Mouse (Mus musculus): ENCODE measurements around the gene AI854703. TPM values are rescaled to one million over a fixed set of nuclear protein-coding genes. Genes with fewer than 3 reads are reported as not detected.
"Not testable (repeated sequence)": the region's sequence is repeated elsewhere in the genome, so short reads cannot be mapped to it uniquely, and the experiment has no call there.

AI854703 gene
- polyA plus RNA-seq, 1 experiment from 2014 or later, result 1.6 TPM

DNA sequence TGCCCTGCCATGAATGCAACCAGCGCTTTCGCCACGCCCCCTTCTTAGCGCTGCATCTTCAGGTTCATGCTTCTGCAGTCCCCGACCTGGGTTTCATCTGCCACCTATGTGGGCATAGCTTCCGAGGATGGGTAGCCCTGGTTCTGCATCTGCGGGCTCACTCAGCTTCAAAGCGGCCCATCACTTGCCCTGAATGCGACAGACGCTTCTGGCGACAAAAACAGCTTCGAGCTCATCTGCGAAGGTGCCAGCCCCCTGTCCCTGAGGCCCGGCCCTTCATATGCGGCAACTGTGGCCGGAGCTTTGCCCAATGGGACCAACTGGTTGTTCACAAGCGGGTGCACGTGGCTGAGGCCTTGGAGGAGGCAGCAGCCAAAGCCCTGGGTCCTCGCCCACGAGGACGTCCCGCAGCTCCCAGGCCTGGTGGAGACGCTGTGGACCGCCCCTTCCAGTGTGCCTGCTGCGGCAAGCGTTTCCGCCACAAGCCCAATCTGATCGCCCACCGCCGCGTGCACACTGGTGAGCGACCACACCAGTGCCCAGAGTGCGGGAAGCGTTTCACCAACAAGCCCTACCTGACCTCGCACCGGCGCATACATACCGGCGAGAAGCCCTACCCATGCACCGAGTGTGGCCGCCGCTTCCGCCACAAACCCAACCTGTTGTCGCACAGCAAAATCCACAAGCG is 29.9 kb upstream of the AI854703 start:
- H3K36me3 ChIP-seq (replicated peaks), result peaks cover 51% of the 10 kb centered on the region
- 97% methylated on average over 45 of the region's 45 CpGs for WGBS
- no peak for ATAC-seq (ENCODE audit: low FRiP score)
- H3K4me2 ChIP-seq, result no peak overlapping the region
- H3K27ac ChIP-seq, result no peak overlapping the region
- H3K4me3 ChIP-seq (replicated peaks), result no peak overlapping the region
- peaks cover 27% of the 10 kb centered on the region for H3K4me1 ChIP-seq
- peaks cover 21% of the 10 kb centered on the region for H3K9me3 ChIP-seq
- H3K27me3 ChIP-seq, result no peaks in the 10 kb centered on the region
- H3K9ac ChIP-seq, result no peak overlapping the region

DNA sequence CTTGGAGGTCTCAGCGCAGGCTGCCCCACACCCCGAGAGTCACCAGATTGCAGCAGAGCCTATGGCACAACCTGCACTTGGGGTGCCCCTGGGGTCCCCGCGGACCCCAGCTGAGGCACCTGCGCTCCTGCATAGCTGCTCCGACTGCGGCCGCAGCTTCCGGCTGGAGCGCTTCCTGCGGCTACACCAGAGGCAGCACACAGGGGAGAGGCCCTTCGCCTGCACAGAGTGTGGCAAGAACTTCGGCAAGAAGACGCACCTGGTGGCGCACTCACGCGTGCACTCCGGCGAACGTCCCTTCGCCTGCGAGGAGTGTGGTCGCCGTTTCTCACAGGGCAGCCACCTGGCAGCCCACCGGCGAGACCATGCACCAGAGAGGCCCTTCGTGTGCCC is 29.3 kb upstream of the AI854703 start:
- Histone ChIP-seq H3K4me3 (replicated peaks) (no peak overlapping the region), H3K27ac (no peak overlapping the region), H3K36me3 (replicated peaks) (peaks cover 51% of the 10 kb centered on the region), H3K27me3 (no peaks in the 10 kb centered on the region), H3K4me1 (peaks cover 27% of the 10 kb centered on the region), H3K9me3 (peaks cover 21% of the 10 kb centered on the region), H3K4me2 (no peak overlapping the region), H3K9ac (no peak overlapping the region)
- ATAC-seq (ENCODE audit: low FRiP score), result no peak
- 95% methylated on average over 27 of the region's 27 CpGs for WGBS

DNA sequence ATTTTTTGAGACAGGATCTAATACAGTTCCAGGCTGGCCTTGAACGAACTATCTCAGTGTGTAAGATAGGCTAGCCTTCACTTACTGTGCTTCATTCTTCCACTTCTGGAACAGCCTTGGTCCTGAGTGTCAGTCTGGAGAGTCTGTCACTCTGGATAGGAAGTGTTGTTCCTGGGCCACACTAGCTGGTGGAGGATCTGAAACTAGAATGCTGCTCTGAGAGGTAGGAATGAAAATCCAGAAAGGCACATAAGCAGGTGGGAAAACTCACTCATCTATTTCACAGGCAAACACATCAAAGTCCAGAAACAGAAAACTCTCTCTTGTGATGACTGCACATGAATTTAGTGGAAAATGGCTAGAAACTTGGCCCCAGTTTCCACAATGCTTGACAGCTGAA is 26.0 kb upstream of the AI854703 start:
- Histone ChIP-seq H3K36me3 (replicated peaks) (peaks cover 46% of the 10 kb centered on the region), H3K4me2 (no peak overlapping the region), H3K9me3 (peaks cover 21% of the 10 kb centered on the region), H3K4me3 (replicated peaks) (no peak overlapping the region), H3K4me1 (peaks cover 18% of the 10 kb centered on the region), H3K9ac (no peak overlapping the region), H3K27ac (peak overlapping the region; percentile 85; the same call in 1 of the 2 replicates), H3K27me3 (no peaks in the 10 kb centered on the region)
- ATAC-seq (ENCODE audit: low FRiP score), result no peak
- WGBS, result 92% methylated on average over 1 of the region's 1 CpGs

DNA sequence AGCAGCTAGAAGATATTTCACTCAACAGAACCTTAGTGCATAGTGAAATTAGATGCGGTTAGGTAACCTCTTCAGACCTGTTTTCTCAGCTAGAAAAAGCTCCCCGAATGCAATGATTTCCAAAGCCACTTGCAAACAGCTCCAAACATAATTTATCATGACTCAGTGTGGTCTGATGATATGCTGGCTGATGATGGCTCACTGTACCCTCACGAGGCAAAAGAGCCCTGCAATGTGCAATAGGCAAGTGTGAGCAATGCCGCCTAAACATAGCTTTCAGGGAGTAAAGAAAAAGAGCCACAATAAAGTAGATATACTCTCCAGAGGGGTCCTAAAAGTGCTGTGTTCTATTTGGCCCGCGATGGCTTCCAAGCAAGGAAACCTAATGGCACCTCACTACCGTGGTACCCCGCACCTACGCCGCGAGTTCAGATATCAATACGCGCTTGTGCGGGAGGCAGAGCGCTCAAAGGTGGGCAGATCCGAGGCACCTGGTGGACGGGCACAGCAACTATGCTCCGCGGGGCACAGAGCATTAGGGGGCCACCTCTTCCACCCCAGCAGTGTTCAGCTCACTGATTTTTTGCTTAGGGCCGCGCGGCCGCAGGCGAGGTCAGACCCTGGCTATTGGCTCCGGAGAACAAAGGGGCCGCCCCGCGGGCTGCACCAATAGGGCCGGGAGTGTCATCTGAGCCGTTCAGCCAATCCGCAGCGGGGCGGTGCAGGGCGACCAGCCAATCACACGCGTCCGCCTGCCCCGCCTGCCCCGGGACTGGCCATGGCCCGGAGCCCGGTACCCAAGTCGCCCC is 25.1 kb upstream of the AI854703 start, which contains the start of gene Zfp775:
TSS of gene Zfp775 (plus strand) at position 793 of the 809 bp plus-strand sequence.
- peak within 1 kb of the TSS; percentile 85 for H3K27ac ChIP-seq
- H3K9ac ChIP-seq, result peak within 1 kb of the TSS; percentile 82
- H3K27me3 ChIP-seq, result no peaks in the 10 kb centered on the region
- ATAC-seq (ENCODE audit: low FRiP score), result peak; percentile 99
- peaks cover 37% of the 10 kb centered on the region for H3K36me3 ChIP-seq (replicated peaks)
- H3K4me1 ChIP-seq, result peaks cover 18% of the 10 kb centered on the region
- H3K4me2 ChIP-seq, result peak within 1 kb of the TSS; percentile 90
- 4% methylated on average over 42 of the region's 42 CpGs for WGBS
- peaks cover 15% of the 10 kb centered on the region for H3K9me3 ChIP-seq
- H3K4me3 ChIP-seq (replicated peaks), result peak within 1 kb of the TSS; percentile 72

DNA sequence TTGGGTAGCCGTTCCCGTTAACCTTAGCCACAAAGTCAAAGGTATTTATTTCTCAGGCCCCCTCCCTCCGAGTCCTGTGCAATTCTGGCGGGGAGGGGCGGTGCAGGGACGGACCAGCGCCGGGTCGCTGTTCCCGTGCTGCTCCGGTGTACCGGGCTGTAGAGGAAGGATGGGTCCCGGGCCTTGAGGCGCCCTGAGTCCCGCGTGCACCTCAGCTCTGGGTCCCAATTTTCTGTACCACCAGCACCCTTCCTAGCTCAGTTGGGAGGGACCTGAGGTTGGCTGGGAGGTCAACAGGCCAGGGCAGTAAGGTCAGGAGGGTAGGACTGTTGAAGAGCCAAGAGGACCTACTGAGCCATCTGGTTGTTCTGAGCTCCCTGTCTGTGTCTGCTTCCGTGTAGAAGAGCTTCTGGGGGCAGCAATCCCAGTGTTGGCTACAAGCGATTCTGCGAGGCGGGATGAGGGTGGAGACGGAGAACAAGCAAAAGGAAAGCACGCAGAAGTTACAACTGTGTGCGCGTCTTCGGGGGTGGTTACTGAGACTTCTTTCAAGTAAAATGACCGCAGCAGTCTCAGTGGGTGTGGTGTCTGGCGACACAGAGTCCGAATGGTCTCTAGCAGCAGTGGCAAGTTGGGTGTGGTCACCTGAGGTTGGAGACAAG is 24.4 kb upstream of the AI854703 start:
- H3K9me3 ChIP-seq, result peaks cover 7% of the 10 kb centered on the region
- WGBS, result 1% methylated on average over 28 of the region's 28 CpGs

DNA sequence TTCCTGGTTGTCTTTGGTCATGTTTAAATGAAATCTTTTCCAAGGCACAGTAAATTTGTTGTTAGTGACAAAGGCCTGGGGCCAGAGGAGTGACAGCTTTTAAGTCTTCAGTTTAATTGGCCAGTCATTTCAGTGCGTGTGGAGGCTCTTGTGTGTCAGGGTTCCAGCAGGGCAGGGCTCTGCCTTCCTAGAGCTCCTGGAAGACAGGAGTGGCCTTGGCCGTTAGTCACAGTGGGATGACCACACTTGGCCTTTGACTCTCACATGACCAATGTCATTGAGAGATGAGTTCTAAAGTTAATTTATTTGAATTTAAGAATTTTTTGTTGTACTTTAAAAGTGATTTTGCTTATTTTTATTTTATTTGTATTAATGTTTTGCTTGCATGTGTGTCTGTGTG is 18.4 kb upstream of the AI854703 start:
- Histone ChIP-seq H3K4me1 (no peaks in the 10 kb centered on the region; the same call in 1 of the 2 replicates), H3K27me3 (no peaks in the 10 kb centered on the region), H3K9me3 (no peaks in the 10 kb centered on the region), H3K36me3 (replicated peaks) (peaks cover 5% of the 10 kb centered on the region), H3K27ac (no peak overlapping the region), H3K4me2 (no peak overlapping the region), H3K4me3 (replicated peaks) (no peak overlapping the region), H3K9ac (no peak overlapping the region)
- ATAC-seq (ENCODE audit: low FRiP score), result no peak
- 71% methylated on average over 2 of the region's 2 CpGs for WGBS

More for the DNA sequence above, 24.4 kb upstream of the AI854703 start:
- Histone ChIP-seq H3K9ac (peak overlapping the region; percentile 82), H3K27ac (peak overlapping the region; percentile 80), H3K4me3 (replicated peaks) (peak overlapping the region; percentile 72), H3K4me2 (peak overlapping the region; percentile 90), H3K27me3 (no peaks in the 10 kb centered on the region), H3K36me3 (replicated peaks) (peaks cover 30% of the 10 kb centered on the region), H3K4me1 (peaks cover 18% of the 10 kb centered on the region)
- ATAC-seq (ENCODE audit: low FRiP score), result peak; percentile 84

DNA sequence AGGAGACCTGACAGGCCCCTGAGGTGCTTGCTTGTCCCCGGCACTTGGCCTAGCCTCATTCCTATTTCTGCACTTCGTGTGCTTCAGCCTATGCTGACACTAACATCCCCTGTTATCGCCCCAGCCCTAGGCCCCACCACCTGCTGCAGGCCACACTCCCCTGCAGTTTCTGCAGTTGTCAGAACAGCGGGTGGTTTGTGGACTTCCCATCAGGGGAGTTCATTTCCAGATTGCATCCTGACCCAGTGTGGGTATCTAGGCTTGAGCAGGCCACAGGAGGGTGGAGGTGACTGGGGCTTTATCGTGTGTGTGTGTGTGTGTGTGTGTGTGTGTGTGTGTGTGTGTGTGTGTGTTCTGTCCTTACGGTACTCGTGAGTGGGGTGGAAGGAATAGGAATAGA is 17.1 kb upstream of the AI854703 start:
- no peak overlapping the region for H3K4me3 ChIP-seq (replicated peaks)
- WGBS, result 78% methylated on average over 7 of the region's 7 CpGs
- no peak overlapping the region for H3K9ac ChIP-seq
- no peak for ATAC-seq (ENCODE audit: low FRiP score)
- H3K4me2 ChIP-seq, result no peak overlapping the region
- H3K9me3 ChIP-seq, result no peaks in the 10 kb centered on the region
- no peaks in the 10 kb centered on the region for H3K27me3 ChIP-seq
- H3K36me3 ChIP-seq (replicated peaks), result peaks cover 18% of the 10 kb centered on the region
- no peak overlapping the region for H3K27ac ChIP-seq
- H3K4me1 ChIP-seq, result no peaks in the 10 kb centered on the region; the same call in 1 of the 2 replicates

DNA sequence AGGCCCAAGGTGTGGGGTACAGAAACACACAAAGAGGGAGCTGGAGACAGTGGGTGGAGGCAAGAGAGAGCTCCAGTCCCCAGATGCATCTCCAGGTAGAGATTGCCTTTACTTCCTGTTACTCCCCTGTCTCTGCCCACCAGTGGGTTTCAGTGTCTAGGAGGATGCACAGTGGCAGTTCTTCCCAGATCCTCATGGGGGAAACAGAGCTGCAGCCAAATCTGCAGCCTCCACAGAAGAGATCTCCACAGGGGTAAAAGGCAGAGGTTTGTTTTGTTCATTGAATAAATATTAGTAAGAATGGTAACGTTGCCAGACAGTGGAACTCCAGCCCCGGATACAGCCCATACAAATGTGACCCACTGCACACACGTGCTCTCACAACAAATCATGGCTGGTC is 15.9 kb upstream of the AI854703 start:
- no peak overlapping the region for H3K4me3 ChIP-seq (replicated peaks)
- no peaks in the 10 kb centered on the region for H3K9me3 ChIP-seq
- no peak overlapping the region for H3K4me2 ChIP-seq
- H3K27me3 ChIP-seq, result no peaks in the 10 kb centered on the region
- peaks cover 24% of the 10 kb centered on the region for H3K36me3 ChIP-seq (replicated peaks)
- ATAC-seq (ENCODE audit: low FRiP score), result no peak
- 88% methylated on average over 3 of the region's 3 CpGs for WGBS
- no peaks in the 10 kb centered on the region; the same call in 1 of the 2 replicates for H3K4me1 ChIP-seq
- no peak overlapping the region for H3K27ac ChIP-seq
- no peak overlapping the region for H3K9ac ChIP-seq

DNA sequence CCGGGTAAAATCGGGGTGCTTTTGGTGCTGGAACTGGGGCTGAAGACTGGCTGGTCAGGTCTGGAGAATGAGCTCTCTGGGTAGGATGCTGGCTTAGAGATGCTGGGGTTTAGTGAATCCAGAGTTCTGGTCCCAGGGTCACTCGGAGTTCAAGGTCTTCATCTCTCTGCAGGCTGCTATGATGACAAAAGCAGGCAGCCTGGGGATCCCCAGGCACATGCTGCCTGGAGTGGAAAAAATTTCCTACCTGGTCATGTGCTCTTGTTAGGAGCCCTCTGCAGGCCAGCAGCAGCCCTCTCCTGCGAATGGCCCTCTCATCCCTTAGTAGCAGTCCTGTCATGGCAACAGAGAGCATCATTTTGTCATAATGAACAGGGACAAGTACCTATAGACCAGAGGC is 13.1 kb upstream of the AI854703 start:
- H3K9ac ChIP-seq, result no peak overlapping the region
- H3K4me3 ChIP-seq (replicated peaks), result no peak overlapping the region
- WGBS, result 90% methylated on average over 4 of the region's 4 CpGs
- no peaks in the 10 kb centered on the region for H3K27me3 ChIP-seq
- no peaks in the 10 kb centered on the region for H3K9me3 ChIP-seq
- H3K36me3 ChIP-seq (replicated peaks), result peaks cover 31% of the 10 kb centered on the region
- H3K4me2 ChIP-seq, result no peak overlapping the region
- ATAC-seq (ENCODE audit: low FRiP score), result no peak
- no peaks in the 10 kb centered on the region; the same call in 1 of the 2 replicates for H3K4me1 ChIP-seq
- H3K27ac ChIP-seq, result no peak overlapping the region

DNA sequence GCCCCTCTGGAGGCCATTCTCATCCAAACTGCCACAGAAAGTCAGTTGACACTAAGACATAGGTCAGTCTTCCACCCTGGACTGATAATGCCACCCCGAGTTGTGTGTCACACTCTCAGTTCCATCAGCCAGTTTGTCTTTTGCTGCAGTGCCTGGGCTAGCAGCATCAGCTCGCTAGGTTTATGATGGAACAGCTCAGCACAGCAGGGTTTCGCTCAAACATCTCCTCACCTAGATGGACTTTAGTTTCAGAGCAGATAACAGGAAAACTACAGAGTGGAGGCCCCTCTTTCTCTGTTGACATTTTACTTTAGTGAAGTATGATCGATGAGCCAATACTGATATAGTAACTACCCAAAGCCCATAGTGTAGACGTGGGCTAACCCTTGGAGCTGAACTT is 11.8 kb upstream of the AI854703 start:
- H3K27me3 ChIP-seq, result no peaks in the 10 kb centered on the region
- ATAC-seq (ENCODE audit: low FRiP score), result no peak
- H3K9ac ChIP-seq, result no peak overlapping the region
- no peaks in the 10 kb centered on the region for H3K9me3 ChIP-seq
- H3K36me3 ChIP-seq (replicated peaks), result peaks cover 38% of the 10 kb centered on the region
- no peaks in the 10 kb centered on the region for H3K4me1 ChIP-seq
- no peak overlapping the region for H3K4me3 ChIP-seq (replicated peaks)
- no peak overlapping the region for H3K27ac ChIP-seq
- no peak overlapping the region for H3K4me2 ChIP-seq
- 93% methylated on average over 5 of the region's 5 CpGs for WGBS

DNA sequence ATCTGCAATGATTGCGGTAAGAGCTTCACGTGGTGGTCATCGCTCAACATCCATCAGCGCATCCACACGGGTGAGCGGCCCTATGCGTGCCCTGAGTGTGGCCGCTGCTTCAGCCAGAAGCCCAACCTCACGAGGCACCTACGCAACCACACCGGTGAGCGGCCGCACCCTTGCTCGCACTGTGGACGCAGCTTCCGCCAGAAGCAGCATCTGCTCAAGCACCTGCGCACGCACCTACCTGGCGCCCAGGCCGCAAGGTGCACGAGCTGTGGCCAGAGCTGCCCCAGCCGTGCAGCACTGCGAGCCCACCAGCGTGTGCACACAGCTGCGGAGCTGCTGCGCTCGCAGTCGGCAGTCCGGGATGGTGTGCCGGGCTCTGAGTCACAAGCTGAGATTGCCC is 6.5 kb upstream of the AI854703 start:
- Histone ChIP-seq H3K27ac (no peak overlapping the region), H3K9me3 (no peaks in the 10 kb centered on the region), H3K4me1 (no peaks in the 10 kb centered on the region), H3K27me3 (peaks cover under 1% of the 10 kb centered on the region), H3K9ac (no peak overlapping the region), H3K36me3 (replicated peaks) (peaks cover 33% of the 10 kb centered on the region), H3K4me2 (no peak overlapping the region), H3K4me3 (replicated peaks) (no peak overlapping the region)
- ATAC-seq (ENCODE audit: low FRiP score), result no peak
- 94% methylated on average over 30 of the region's 30 CpGs for WGBS

DNA sequence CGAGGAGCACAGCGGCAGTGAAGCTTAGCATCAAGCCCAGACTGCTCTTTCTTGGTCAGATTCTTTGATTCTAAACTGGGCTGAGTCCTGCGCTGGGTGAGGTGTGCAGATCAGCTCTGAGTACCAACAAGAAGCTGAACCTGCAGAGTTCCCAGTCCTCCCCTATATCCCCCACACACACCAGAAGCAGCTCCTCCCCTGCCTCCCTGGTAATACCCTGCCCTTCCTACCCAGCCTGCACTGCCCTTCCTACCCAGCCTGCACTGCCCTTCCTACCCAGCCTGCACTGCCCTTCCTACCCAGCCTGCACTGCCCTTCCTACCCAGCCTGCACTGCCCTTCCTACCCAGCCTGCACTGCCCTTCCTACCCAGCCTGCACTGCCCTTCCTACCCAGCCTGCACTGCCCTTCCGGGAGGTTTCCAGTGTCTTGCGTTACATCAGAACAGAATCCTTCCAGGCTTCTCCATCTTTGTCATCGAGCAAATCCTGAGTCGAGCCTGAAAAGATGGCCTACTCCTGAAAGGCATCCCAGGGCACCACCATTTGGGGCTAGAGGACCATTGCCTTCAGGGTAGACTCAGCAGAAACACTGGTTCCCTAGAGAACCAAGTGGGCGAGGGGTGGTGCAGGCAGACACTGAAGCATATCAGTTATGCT is 4.2 kb upstream of the AI854703 start:
- Histone ChIP-seq H3K4me1 (peaks cover 10% of the 10 kb centered on the region), H3K36me3 (replicated peaks) (peaks cover 28% of the 10 kb centered on the region), H3K27me3 (peaks cover 22% of the 10 kb centered on the region)
- not testable (repeated sequence) for ATAC-seq (ENCODE audit: low FRiP score); H3K27ac ChIP-seq; H3K9ac ChIP-seq; H3K4me2 ChIP-seq; H3K9me3 ChIP-seq; H3K4me3 ChIP-seq (replicated peaks)
- 87% methylated on average over 8 of the region's 8 CpGs for WGBS
